Mouse (Mus musculus): ENCODE measurements around the gene Bmpr1b.

GRCm38 (mm10) chr3:142120795-142121194 is 48.4 kb downstream of the Bmpr1b start:
- TF ChIP-seq CTCF (IDR thresholded peaks at IDR 0.05; ENCODE audit: control insufficient read depth, insufficient read depth, low read length) (no peak), POLR2A (IDR thresholded peaks at IDR 0.05; ENCODE audit: borderline replicate concordance, control insufficient read depth, low read depth, low read length) (no peak)
